In the genomic region with DNA sequence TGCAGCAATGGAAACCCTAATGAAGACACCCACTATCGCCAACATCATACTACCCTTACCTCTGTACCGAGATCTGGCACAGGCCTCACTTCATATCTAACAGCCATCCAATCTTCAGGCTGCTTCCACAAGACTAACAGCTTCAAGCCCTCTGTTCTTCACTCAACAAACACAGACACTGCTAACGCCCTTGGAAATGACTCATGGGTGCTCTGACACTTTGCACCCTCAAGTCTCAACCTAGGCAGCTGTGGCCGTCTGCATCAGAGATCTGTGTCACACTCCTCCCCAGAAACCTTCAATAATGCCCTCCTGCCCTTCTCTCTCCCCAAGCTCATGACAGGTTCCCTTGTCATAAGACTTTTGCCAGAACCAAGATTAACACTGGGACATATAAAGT, we compare ENCODE assay signal across 23 mouse cellular contexts.
"Had no signal": no experiment of that assay in that cellular context is flagged by ENCODE, and none has a peak within 500 bp of the region (broad histone marks: within the 10 kb centered on the region; RNA-seq: fewer than 3 reads in every experiment).

No protein-coding gene starts in this region.

- H3K9ac ChIP-seq: heart, embryonic 12.5 days; hindbrain, embryonic 13.5 days; hindbrain, embryonic 15.5 days; kidney, embryonic 15.5 days; limb, embryonic 13.5 days; limb, embryonic 15.5 days had no signal

- H3K4me3 ChIP-seq: heart, embryonic 10.5 days; heart, embryonic 12.5 days; hindbrain, embryonic 13.5 days; hindbrain, embryonic 15.5 days; kidney, embryonic 15.5 days; limb, embryonic 13.5 days; limb, embryonic 15.5 days had no signal

- H3K27ac ChIP-seq: heart, embryonic 10.5 days; hindbrain, embryonic 13.5 days; hindbrain, embryonic 15.5 days; hindbrain, postnatal 0 days; kidney, embryonic 15.5 days; kidney, postnatal 0 days; limb, embryonic 13.5 days; limb, embryonic 15.5 days had no signal

- H3K9me3 ChIP-seq: heart, embryonic 10.5 days; heart, embryonic 12.5 days; hindbrain, embryonic 13.5 days; hindbrain, embryonic 15.5 days; kidney, embryonic 15.5 days; limb, embryonic 13.5 days; limb, embryonic 15.5 days had no signal

- H3K4me2 ChIP-seq: heart, embryonic 12.5 days; hindbrain, embryonic 13.5 days; hindbrain, embryonic 15.5 days; kidney, embryonic 15.5 days; limb, embryonic 13.5 days; limb, embryonic 15.5 days had no signal

- ATAC-seq: hindbrain, postnatal 0 days; intestine, embryonic 16.5 days had no signal

- H3K36me3 ChIP-seq: hindbrain, embryonic 15.5 days had no signal

- H3K27me3 ChIP-seq: heart, embryonic 12.5 days; hindbrain, embryonic 13.5 days; hindbrain, embryonic 15.5 days; kidney, embryonic 15.5 days; limb, embryonic 13.5 days; limb, embryonic 15.5 days had no signal

- H3K4me1 ChIP-seq: kidney, embryonic 15.5 days; limb, embryonic 13.5 days; limb, embryonic 15.5 days had no signal

- DNase-seq: gastrocnemius, postnatal 14 days; gastrocnemius, postnatal 36 days; heart, adult 18-20 months; heart, postnatal 10 days; heart, postnatal 36 days; kidney, adult 11 months; kidney, adult 2 months; kidney, adult 9 months; kidney, postnatal 14 days; kidney, postnatal 36 days; layer of hippocampus, adult 9-11 months; layer of hippocampus, postnatal 36 days; left cerebral cortex, postnatal 4 days had no signal
